Mouse (Mus musculus) spleen, adult 18-20 months (tissue): ENCODE results near the gene Card10.

ENCODE experiments used
- DNase-seq, 2 experiments: peaks; one replicate each; pipeline ENCODE4 v3.0.0; 2022; ENCODE audit warnings: mixed read lengths in 2 of 2

The Card10 gene

DNA sequence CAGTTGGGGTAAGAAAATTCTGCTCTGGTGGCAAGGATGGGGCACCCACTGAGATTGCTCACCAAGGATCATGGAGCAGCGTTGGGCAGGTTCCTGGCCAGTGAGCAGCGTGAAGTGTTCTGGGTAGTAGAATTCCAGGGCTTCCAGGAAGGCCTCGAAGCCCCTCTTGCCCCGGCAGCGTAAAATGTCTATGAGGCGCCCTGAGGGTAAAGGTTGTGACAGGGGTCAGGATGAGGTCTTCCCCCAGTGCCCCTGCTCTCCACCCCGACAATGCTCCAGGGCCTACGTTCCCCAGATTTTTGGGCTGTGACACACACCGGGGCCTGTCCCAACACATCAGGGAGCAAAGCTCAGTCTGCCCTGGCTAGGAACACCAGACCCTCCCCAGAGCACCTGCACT, 1.3 kb downstream of the Card10 start:
- DNase-seq = no peak

DNA sequence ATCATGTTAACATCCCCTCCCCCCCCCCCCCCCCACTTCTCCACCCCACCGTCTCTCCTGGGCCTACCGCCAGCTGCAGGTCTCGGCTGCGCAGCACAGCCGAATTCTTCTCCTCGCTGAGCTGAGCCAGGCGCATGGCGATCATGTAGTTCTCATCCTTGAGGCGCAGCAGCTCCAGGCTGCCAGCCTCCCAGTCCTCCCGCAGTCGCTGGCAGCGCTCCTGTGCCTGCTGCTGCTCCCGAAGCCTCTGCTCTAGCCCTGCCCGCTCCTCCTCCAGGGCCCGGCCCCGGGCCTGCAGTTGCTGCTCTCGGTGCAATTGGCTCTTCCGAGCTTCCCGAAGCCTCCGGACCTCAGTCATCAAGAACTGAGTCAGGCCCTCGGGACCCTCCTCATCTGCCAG, 3.8 kb downstream of the Card10 start:
- no peak for DNase-seq

DNA sequence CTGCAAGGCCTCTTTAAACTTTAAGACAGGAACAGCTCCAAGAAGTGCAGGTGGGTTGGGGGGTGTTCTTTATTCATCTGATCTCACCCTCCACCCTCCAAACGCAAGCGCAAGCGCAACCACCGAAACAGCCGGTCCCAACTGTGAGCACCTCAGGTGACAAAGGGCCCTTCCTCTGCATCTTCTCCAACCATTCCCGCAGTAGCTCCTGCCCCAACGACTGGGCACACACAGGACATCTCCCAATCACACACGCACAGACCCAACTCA, 5.8 kb downstream of the Card10 start:
- no peak for DNase-seq

GRCm38 (mm10) chr15:78796196-78797059, 6.4 kb downstream of the Card10 start:
- no peak for DNase-seq

DNA sequence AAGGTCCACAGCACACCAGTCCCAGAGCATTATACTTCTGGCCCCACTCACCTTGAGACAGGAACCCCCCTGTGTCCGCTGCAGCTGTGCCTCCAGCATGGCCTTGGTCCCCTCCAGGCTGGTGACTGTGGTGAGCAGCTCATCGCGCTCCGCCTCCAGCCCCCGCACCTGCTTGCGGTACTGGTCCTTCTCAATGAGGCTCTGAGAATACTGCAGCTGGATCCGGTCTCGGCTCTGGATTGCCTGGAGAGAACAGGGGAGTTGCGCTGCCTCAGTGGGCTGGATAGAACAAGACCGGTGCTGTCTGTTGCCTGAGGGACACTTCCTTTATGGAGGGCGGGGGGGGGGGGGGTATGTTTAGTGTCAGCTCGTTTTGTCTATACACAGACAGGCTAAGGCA, 11.9 kb downstream of the Card10 start:
- no peak for DNase-seq

DNA sequence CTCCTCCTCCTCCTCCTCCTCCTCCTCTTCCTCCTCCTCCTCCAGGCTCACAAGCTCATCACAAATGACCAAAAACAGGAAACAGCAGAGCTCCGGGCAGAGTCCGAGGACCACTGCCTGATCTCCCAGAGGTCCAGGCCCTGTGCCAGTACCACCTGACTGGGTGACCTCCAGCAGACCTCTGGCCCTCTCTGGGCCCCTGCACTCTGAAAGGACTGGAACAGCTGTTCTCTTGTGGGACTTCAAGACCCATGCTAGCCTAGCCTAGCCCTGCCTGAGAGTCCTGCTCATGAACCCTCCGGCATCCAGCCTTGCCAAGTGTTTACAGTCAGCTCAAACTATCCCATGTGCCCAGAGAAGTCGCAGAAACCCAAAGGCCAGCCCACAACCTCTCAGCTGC, 12.4 kb downstream of the Card10 start:
- DNase-seq = no peak

- DNase-seq = no peak
Measured at GRCm38 (mm10) chr15:78789721-78790323, 13.0 kb downstream of the Card10 start.

GRCm38 (mm10) chr15:78788042-78788441, 14.8 kb downstream of the Card10 start:
- DNase-seq = no peak

DNA sequence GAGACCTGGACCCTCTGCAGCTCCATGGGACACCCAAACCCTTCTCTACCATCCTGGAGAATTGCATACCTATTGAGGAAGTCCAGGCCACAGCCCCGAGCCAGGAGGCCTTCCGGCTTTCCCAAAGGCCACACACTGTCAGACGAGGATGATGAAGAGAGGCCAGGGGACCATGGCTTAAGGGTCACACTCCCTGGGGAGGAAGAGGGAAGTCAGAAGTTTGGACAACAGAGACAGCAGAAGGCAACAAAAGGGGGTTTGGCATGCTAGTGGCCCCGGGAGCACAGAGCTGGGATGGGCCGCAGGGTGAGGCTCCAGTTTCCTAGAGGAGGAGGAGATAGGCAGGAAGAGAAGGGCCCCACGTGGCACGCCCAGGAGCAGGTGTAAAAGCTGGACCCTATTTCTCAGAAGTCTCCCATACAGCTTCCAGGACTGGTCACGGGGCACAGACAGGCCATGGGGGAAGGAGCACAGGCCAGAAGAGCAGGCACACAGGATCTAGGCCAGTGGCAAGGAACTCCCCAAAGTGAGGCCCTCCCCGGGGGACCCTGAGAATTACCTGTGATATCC, 15.5 kb downstream of the Card10 start:
- no peak for DNase-seq

GRCm38 (mm10) chr15:78786411-78786818, 16.4 kb downstream of the Card10 start:
- DNase-seq = no peak

- DNase-seq = no peak
Measured at GRCm38 (mm10) chr15:78785961-78786360, 16.9 kb downstream of the Card10 start.

DNA sequence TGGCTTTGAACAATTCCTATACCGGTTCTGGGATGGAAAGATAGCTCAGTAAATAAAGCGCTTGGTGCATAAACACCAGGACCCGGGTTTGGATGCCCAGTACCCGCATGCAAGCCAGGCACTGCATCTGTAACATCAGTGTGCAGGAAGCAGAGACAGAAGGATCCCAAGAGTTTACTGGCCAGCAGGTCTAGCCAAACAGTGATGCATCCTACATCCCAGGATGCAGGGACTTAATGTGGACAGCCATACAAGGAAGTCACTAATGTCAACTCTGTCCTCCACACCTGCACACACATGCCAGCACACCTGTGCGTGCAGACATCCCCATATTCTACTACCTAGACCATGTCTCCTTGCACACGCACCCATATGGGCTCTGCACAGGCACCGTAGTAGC, 17.6 kb downstream of the Card10 start:
- no peak for DNase-seq

GRCm38 (mm10) chr15:78784520-78784919, 18.3 kb downstream of the Card10 start:
- no peak for DNase-seq

GRCm38 (mm10) chr15:78782348-78783103, 20.3 kb downstream of the Card10 start:
- no peak for DNase-seq

- no peak for DNase-seq
Measured at GRCm38 (mm10) chr15:78780908-78781307, 21.9 kb downstream of the Card10 start.

GRCm38 (mm10) chr15:78780359-78780758, 22.5 kb downstream of the Card10 start:
- no peak for DNase-seq

- no peak for DNase-seq
Measured at GRCm38 (mm10) chr15:78779690-78780089, 23.2 kb downstream of the Card10 start.

DNA sequence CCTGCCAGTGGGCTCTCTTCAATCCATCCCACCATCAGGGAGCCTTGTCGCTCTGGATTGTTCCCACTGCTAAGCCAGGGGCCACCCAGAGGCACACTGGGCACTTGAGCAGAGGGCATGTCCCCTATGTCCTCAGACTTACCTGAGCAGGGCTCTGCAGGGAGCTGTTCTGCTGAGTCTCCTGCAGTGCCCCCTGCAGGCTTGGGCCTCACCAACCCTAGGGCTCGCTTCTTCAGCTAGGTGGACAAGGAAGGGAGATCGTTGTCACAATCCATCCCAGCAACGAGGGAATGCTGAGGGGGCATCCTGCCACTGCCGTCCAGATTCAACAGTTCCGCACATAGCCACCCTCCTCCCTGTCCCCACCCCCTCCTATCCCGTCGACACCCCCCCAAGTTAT, 23.6 kb downstream of the Card10 start:
- no peak for DNase-seq

- DNase-seq = peak; percentile 57 to 81
Measured at GRCm38 (mm10) chr15:78778077-78778870, 24.6 kb downstream of the Card10 start.

- DNase-seq = peak; percentile 87 to 88
Measured at GRCm38 (mm10) chr15:78773290-78773729, 29.5 kb downstream of the Card10 start, which contains the start of gene Mfng. Mfng (minus strand) TSS chr15:78773475.

GRCm38 (mm10) chr15:78772856-78773255, 30.0 kb downstream of the Card10 start:
- no peak for DNase-seq

GRCm38 (mm10) chr15:78772368-78772763, 30.5 kb downstream of the Card10 start:
- DNase-seq = peak; percentile 51 to 55
